Mouse (Mus musculus) layer of hippocampus, postnatal 10 days (tissue): ENCODE data around the gene 1700001L19Rik. TPM values are rescaled to one million over a fixed set of nuclear protein-coding genes. Genes with fewer than 3 reads are reported as not detected.

Experiments used
- DNase-seq, 2 experiments: peaks; one replicate each; pipeline ENCODE4 v3.0.0; 2021; ENCODE audit warnings: low spot score in 2 of 2
- total RNA-seq, 2 experiments: library from RNA; stranded (reverse); gene quantifications; 2 replicates each; pipeline ENCODE4 v1.2.3; 2021

1700001L19Rik gene
- total RNA-seq, 2 experiments from 2014 or later: 23.8 to 24.5 TPM

DNA sequence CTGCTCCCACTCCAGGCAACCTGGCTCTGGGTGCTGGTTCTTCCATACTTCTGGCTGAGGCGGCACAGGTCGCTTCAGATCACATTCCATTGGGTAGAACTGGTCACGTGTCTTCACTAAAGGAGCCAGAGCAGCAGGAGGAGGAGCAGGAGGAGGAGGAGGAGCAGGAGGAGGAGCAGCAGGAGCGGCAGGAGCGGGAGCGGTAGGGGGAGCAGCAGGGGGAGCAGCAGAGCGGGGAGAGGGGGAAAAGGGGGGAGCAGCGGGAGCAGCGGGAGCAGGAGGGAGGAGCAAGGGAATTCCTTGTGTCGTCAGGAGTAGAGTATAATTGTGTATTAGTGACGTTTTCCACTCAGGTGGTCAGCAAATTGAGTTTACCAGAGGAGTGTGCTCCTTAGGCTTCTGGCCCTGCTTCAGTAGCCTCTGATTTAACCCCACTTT, 8.5 kb downstream of the 1700001L19Rik start:
- peak in 1 of 2 experiments; percentile 48 for DNase-seq

GRCm38 (mm10) chr13:68607652-68608405, 10.6 kb downstream of the 1700001L19Rik start:
- no peak for DNase-seq

DNA sequence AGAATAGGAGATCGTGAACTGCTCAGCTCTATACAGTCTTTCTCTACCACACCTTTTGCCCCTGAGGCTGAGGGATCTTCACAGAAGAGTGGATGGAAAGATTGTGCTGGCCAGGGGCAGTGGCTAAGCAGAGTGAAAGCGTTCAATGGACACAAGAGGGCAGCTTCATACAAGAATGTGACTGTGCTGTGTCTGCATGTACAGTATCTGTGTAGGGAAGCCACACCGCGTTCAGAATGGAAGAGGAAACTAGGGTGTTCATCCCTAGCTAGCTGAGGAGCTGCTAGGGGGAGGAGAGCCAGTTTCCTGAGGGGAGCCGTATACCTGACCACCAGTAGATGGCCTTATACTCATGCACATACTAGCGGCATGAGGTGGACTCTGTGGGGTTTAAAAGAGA, 25.6 kb downstream of the 1700001L19Rik start:
- peak; percentile 36 to 51 for DNase-seq

GRCm38 (mm10) chr13:68627041-68627440, 29.8 kb downstream of the 1700001L19Rik start:
- no peak for DNase-seq

GRCm38 (mm10) chr13:68642786-68643185, 45.6 kb downstream of the 1700001L19Rik start:
- DNase-seq: no peak

Other genes starting within 250 kb of the 1700001L19Rik start
- 10 to 100 TPM; 15.8 to 16.1 TPM for gene Mtrr, start 15.3 kb upstream of the 1700001L19Rik start, total RNA-seq
- gene Fastkd3, start 15.2 kb upstream of the 1700001L19Rik start, total RNA-seq: 10 to 100 TPM; 11.3 to 13.5 TPM